In the genomic region with DNA sequence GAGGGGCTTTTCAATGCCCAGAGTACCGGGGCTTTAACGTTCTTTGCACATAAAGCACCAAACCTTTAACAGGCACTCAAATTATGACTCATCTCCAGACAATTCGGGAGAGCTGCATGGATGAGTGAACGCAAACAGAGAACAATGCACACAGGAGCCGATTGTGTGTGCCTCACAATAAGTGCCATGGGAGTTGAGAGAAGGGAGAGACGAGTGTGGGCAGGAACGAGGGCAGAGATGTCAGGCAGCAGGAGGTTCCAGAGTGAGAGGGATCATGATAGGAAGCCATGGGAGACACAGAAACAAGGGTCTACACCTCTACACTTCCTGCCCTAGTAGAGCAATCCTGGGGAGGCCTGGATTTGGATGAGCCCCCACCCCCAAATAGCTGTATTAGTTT, we compare ENCODE assay signal across 13 mouse cellular contexts. TPM values are rescaled to one million over a fixed set of nuclear protein-coding genes. Genes with fewer than 3 reads are reported as not detected.
A peak's percentile ranks its signal among the peaks of the same experiment; 100 is the strongest.
DNase-seq lines count a peak whose midpoint lies in the region; ATAC-seq lines count a peak whose summit lies in the region.
"Had no signal": no experiment of that assay in that cellular context is flagged by ENCODE, and none has a peak within 500 bp of the region (broad histone marks: within the 10 kb centered on the region; RNA-seq: fewer than 3 reads in every experiment).

No protein-coding gene starts in this region.

- DNase-seq in left cerebral cortex, adult 8-10 months (ENCODE audit: low spot score in 2 of 2), result peak; percentile 21 to 42
- DNase-seq in left cerebral cortex, postnatal 14 days (ENCODE audit: low spot score in 2 of 2), result no peak
- DNase-seq in NIH3T3 (ENCODE audit: low read depth), result peak; percentile 64
- peak; percentile 25 for DNase-seq in embryo, embryonic 11 days
- DNase-seq in gastrocnemius, postnatal 36 days, result no peak
- no peak for DNase-seq in cerebellum, adult 8-10 months
- DNase-seq: cerebellum, postnatal 14 days had no signal

- no peak overlapping the region for H3K4me3 ChIP-seq in hindbrain, embryonic 12.5 days
- H3K4me3 ChIP-seq in hindbrain, embryonic 13.5 days, result no peak overlapping the region
- H3K4me3 ChIP-seq: heart, embryonic 13.5 days had no signal

- no peaks in the 10 kb centered on the region for H3K9me3 ChIP-seq in hindbrain, embryonic 12.5 days (replicated peaks)
- no peaks in the 10 kb centered on the region for H3K9me3 ChIP-seq in hindbrain, embryonic 13.5 days
- H3K9me3 ChIP-seq: heart, embryonic 13.5 days had no signal

- H3K27me3 ChIP-seq in hindbrain, embryonic 12.5 days, result no peaks in the 10 kb centered on the region
- no peaks in the 10 kb centered on the region for H3K27me3 ChIP-seq in hindbrain, embryonic 13.5 days
- H3K27me3 ChIP-seq: heart, embryonic 13.5 days had no signal

- peaks cover 21% of the 10 kb centered on the region for H3K4me1 ChIP-seq in hindbrain, embryonic 12.5 days
- peaks cover 18% of the 10 kb centered on the region for H3K4me1 ChIP-seq in hindbrain, embryonic 13.5 days (replicated peaks)

- intact Hi-C loops in left cerebral cortex, postnatal 14 days (cut with DNase I), result no loop called here
- intact Hi-C loops in gastrocnemius, postnatal 36 days (cut with DNase I), result no loop called here

- WGBS in hindbrain, embryonic 12.5 days, result 15% methylated on average over 7 of the region's 7 CpGs
- 11% methylated on average over 7 of the region's 7 CpGs for WGBS in hindbrain, embryonic 13.5 days

- no peaks in the 10 kb centered on the region for H3K36me3 ChIP-seq in hindbrain, embryonic 12.5 days
- H3K36me3 ChIP-seq in hindbrain, embryonic 13.5 days, result no peaks in the 10 kb centered on the region
- H3K36me3 ChIP-seq: heart, embryonic 13.5 days had no signal

- ATAC-seq in hindbrain, embryonic 12.5 days (ENCODE audit: low FRiP score), result no peak
- ATAC-seq in hindbrain, embryonic 13.5 days (ENCODE audit: low FRiP score), result no peak
- ATAC-seq: activated CD4-positive, CD25-positive, alpha-beta regulatory T cell, adult 4 months had no signal

- H3K27ac ChIP-seq in hindbrain, embryonic 12.5 days, result 0 out of 2 replicates have a peak overlapping the region, but pooled peaks have one; percentile 17
- no peak overlapping the region for H3K27ac ChIP-seq in hindbrain, embryonic 13.5 days
- H3K27ac ChIP-seq: heart, embryonic 13.5 days; liver, embryonic 14.5 days; macrophage had no signal

- H3K4me2 ChIP-seq in hindbrain, embryonic 12.5 days (replicated peaks), result no peak overlapping the region
- no peak overlapping the region for H3K4me2 ChIP-seq in hindbrain, embryonic 13.5 days
- H3K4me2 ChIP-seq: heart, embryonic 13.5 days had no signal

- H3K9ac ChIP-seq in hindbrain, embryonic 12.5 days, result no peak overlapping the region
- no peak overlapping the region for H3K9ac ChIP-seq in hindbrain, embryonic 13.5 days
- H3K9ac ChIP-seq: heart, embryonic 13.5 days; liver, embryonic 14.5 days had no signal

RNA-seq across cellular contexts. Expression of gene Ywhaq, which starts 7.2 kb away (rescaled TPM):
- 1,102 and 1,155 TPM in 2 replicates for polyA plus RNA-seq in hindbrain, embryonic 12.5 days (2016; fragmentation: Nextera tagmentation; extraction: Ambion mirVana)
- polyA plus RNA-seq in hindbrain, embryonic 13.5 days (2015; fragmentation: Nextera tagmentation; extraction: Ambion mirVana), result 1,136 and 1,161 TPM in 2 replicates
- total RNA-seq in left cerebral cortex, adult 8-10 months (2022), result 100 to 1,000 TPM; 368 to 434 (median 402) TPM
- total RNA-seq in left cerebral cortex, postnatal 14 days (2021), result 100 to 1,000 TPM; 544 to 592 TPM
- total RNA-seq in gastrocnemius, postnatal 36 days (2021), result 10 to 100 TPM; 23.3 to 24.7 TPM

RNA-seq across cellular contexts. Expression of gene Adam17, which starts 51.3 kb away (rescaled TPM):
- polyA plus RNA-seq in hindbrain, embryonic 12.5 days (2016; fragmentation: Nextera tagmentation; extraction: Ambion mirVana), result 37.4 and 40.7 TPM in 2 replicates
- 21.5 and 22.8 TPM in 2 replicates for polyA plus RNA-seq in hindbrain, embryonic 13.5 days (2015; fragmentation: Nextera tagmentation; extraction: Ambion mirVana)
- total RNA-seq in left cerebral cortex, adult 8-10 months (2022), result 10 to 100 TPM; 14.5 to 18.1 (median 16.6) TPM
- total RNA-seq in left cerebral cortex, postnatal 14 days (2021), result 10 to 100 TPM; 17.9 to 20.4 TPM
- total RNA-seq in gastrocnemius, postnatal 36 days (2021), result 10 to 100 TPM; 17.4 to 19.4 TPM

Comparison
In these comparisons a context has a peak if more than half of its experiments do, and no peak if none do; other contexts are left out.
1. DNase-seq: peak in left cerebral cortex, adult 8-10 months (2 of 2), NIH3T3 (single experiment) and embryo, embryonic 11 days (single experiment); none in left cerebral cortex, postnatal 14 days (0 of 2), gastrocnemius, postnatal 36 days (0 of 2) and cerebellum, adult 8-10 months (single experiment).
2. RNA of gene Ywhaq, which starts 7.2 kb away (total RNA-seq): 544 to 592 TPM in left cerebral cortex, postnatal 14 days and 368 to 434 TPM in left cerebral cortex, adult 8-10 months; 23.3 to 24.7 TPM in gastrocnemius, postnatal 36 days; every median in the first group is over 10 times any median in the second.